ENCODE assay signal across 8 mouse cellular contexts in genomic region chr1:37585809-37586480, GRCm38 (mm10). TPM values are rescaled to one million over a fixed set of nuclear protein-coding genes. Genes with fewer than 3 reads are reported as not detected.
A peak's percentile ranks its signal among the peaks of the same experiment; 100 is the strongest.
DNase-seq lines count a peak whose midpoint lies in the region; ATAC-seq and TF ChIP-seq lines count a peak whose summit lies in the region.

No protein-coding gene starts in this region.

- no peak overlapping the region for H3K4me3 ChIP-seq in heart, embryonic 11.5 days (ENCODE audit: low read depth, low read length)
- H3K4me3 ChIP-seq in embryonic fibroblast, embryonic 13.5 days (ENCODE audit: insufficient read depth, low read length) = no peak overlapping the region
- no peak overlapping the region for H3K4me3 ChIP-seq in lung, adult 2 months (replicated peaks; ENCODE audit: extremely low read depth, low read depth, low read length)

- H3K9me3 ChIP-seq in heart, embryonic 11.5 days (replicated peaks; ENCODE audit: control insufficient read depth, low read length) = no peaks in the 10 kb centered on the region

- TF ChIP-seq CTCF in embryonic fibroblast, embryonic 13.5 days (IDR thresholded peaks at IDR 0.05; ENCODE audit: borderline replicate concordance, insufficient read depth, low read length) = no peak
- no peak for TF ChIP-seq CTCF in lung, adult 2 months (IDR thresholded peaks at IDR 0.05; ENCODE audit: insufficient read depth, low read length)

- 71% methylated on average over 13 of the region's 13 CpGs for WGBS in heart, embryonic 11.5 days (ENCODE audit: insufficient replicate concordance)
- WGBS in lung, adult 2 months = 53% methylated on average over 13 of the region's 13 CpGs

- H3K4me2 ChIP-seq in heart, embryonic 11.5 days = no peak overlapping the region

- no peak overlapping the region for H3K27ac ChIP-seq in heart, embryonic 11.5 days (ENCODE audit: low read depth, low read length)
- peak overlapping the region; percentile 91 for H3K27ac ChIP-seq in embryonic fibroblast, embryonic 13.5 days (ENCODE audit: insufficient read depth, low read length)

- DNase-seq in heart, adult 11 months = peak; percentile 98
- DNase-seq in induced T-regulatory cell, adult 2 months (ENCODE audit: low read depth) = peak; percentile 65
- peak; percentile 13 for DNase-seq in lung, adult 2 months
- peak; percentile 65 to 67 for DNase-seq in spleen, adult 18-20 months

- ATAC-seq in heart, embryonic 11.5 days (replicated peaks; ENCODE audit: insufficient number of reproducible peaks, low FRiP score, low TSS enrichment) = no peak
- ATAC-seq in activated CD4-positive, CD25-positive, alpha-beta regulatory T cell, adult 4 months = peak; percentile 65
- no peak for ATAC-seq in erythroblast, adult 5-6 weeks (replicated peaks; ENCODE audit: low FRiP score, poor library complexity, severe bottlenecking)

- TF ChIP-seq POLR2A in embryonic fibroblast, embryonic 13.5 days (IDR thresholded peaks at IDR 0.05; ENCODE audit: low read depth, low read length) = no peak
- no peak for TF ChIP-seq POLR2A in lung, adult 2 months (IDR thresholded peaks at IDR 0.05; ENCODE audit: borderline replicate concordance, extremely low read depth, low read depth, low read length)

- no peaks in the 10 kb centered on the region for H3K4me1 ChIP-seq in heart, embryonic 11.5 days (ENCODE audit: control insufficient read depth, insufficient read depth, low read length)
- H3K4me1 ChIP-seq in embryonic fibroblast, embryonic 13.5 days (ENCODE audit: control insufficient read depth, insufficient read depth, low read length) = no peaks in the 10 kb centered on the region; the same call in 1 of the 2 replicates
- peaks cover 4% of the 10 kb centered on the region for H3K4me1 ChIP-seq in lung, adult 2 months (ENCODE audit: control insufficient read depth, insufficient read depth, low read length)

- no peak overlapping the region for H3K9ac ChIP-seq in heart, embryonic 11.5 days (ENCODE audit: low read depth, low read length)

- H3K36me3 ChIP-seq in heart, embryonic 11.5 days (ENCODE audit: control insufficient read depth, insufficient read depth, low read length) = no peaks in the 10 kb centered on the region

- H3K27me3 ChIP-seq in heart, embryonic 11.5 days (ENCODE audit: control insufficient read depth, insufficient read depth, low read length) = no peaks in the 10 kb centered on the region

RNA-seq across cellular contexts. Expression of gene Mgat4a, which starts 45.1 kb away (rescaled TPM):
- polyA plus RNA-seq in heart, embryonic 11.5 days (2014; fragmentation: Nextera tagmentation; extraction: Ambion mirVana) = 3.0 and 3.3 TPM in 2 replicates
- 10 to 100 TPM in 1 of 2 experiments, 1 to 10 TPM in 1; 7.8 to 10.5 TPM for polyA plus RNA-seq in activated CD4-positive, CD25-positive, alpha-beta regulatory T cell, adult 4 months (2017; shearing (Covaris generic))
- 1.6 and 2.2 TPM in 2 replicates for polyA plus RNA-seq in embryonic fibroblast, embryonic 13.5 days (2011; ENCODE audit: insufficient read length, low read depth, missing spikeins)
- polyA plus RNA-seq in lung, adult 2 months (2012; rRNA removed) = 3.0 and 4.2 TPM in 2 replicates
- total RNA-seq in erythroblast, adult 5-6 weeks (2015; ENCODE audit: low replicate concordance) = 2.5 and 6.0 TPM in 2 replicates
- 1.4 and 2.5 TPM in 2 replicates for total RNA-seq in erythroblast, adult 5-6 weeks (2017; ENCODE audit: low replicate concordance)

Comparison
In these comparisons a context has a peak if more than half of its experiments do, and no peak if none do; other contexts are left out.
1. DNase-seq: peak in every context shown above with its lines; median percentile 98 in heart, adult 11 months; 66 in spleen, adult 18-20 months; 65 in induced T-regulatory cell, adult 2 months; 13 in lung, adult 2 months.